Mouse (Mus musculus) liver, embryonic 16.5 days (tissue): Measurements from ENCODE around the gene Prkca. TPM values are rescaled to one million over a fixed set of nuclear protein-coding genes. Genes with fewer than 3 reads are reported as not detected.

Experiments used
- ATAC-seq: fragments of 200-750 bp; cut with Nextera tagmentation; 2 replicates; pipeline ENCODE4 v1.8.0; 2017; ENCODE audit warnings: low read depth, mild to moderate bottlenecking, moderate number of reproducible peaks, moderate library complexity
- H3K27ac ChIP-seq: fragments of 300-500 bp; sonication (generic); 2 replicates; pipeline ENCODE4 v1.5.1; 2014; ENCODE audit warnings: mild to moderate bottlenecking, low read length
- H3K27me3 ChIP-seq: fragments of 300-500 bp; sonication (generic); 2 replicates; pipeline ENCODE4 v1.6.1; 2014; ENCODE audit warnings: low read depth, low read length, mixed read lengths; ENCODE audit not compliant: control insufficient read depth, insufficient read depth
- H3K36me3 ChIP-seq: fragments of 300-500 bp; sonication (generic); 2 replicates; pipeline ENCODE4 v1.6.1; 2014; ENCODE audit warnings: mild to moderate bottlenecking; ENCODE audit not compliant: control insufficient read depth, insufficient read depth
- H3K4me1 ChIP-seq: fragments of 300-500 bp; sonication (generic); 2 replicates; pipeline ENCODE4 v1.6.1; 2014; ENCODE audit warnings: low read depth, low read length, mixed read lengths; ENCODE audit not compliant: control insufficient read depth
- H3K4me2 ChIP-seq: fragments of 300-500 bp; sonication (generic); 2 replicates; pipeline ENCODE4 v1.6.1; 2014; ENCODE audit warnings: low read depth, low read length, mixed read lengths
- H3K4me3 ChIP-seq: fragments of 300-500 bp; sonication (generic); 2 replicates; pipeline ENCODE4 v1.5.1; 2014; ENCODE audit warnings: low read depth, mild to moderate bottlenecking, low read length
- H3K9ac ChIP-seq: fragments of 300-500 bp; sonication (generic); 2 replicates; pipeline ENCODE4 v1.6.1; 2014; ENCODE audit warnings: low read depth, low read length
- H3K9me3 ChIP-seq: fragments of 300-500 bp; sonication (generic); replicated peaks from 2 replicates; pipeline ENCODE4 v1.6.1; 2016; ENCODE audit warnings: low read length; ENCODE audit not compliant: control insufficient read depth
- WGBS: fragments of 180-500 bp; shearing (Covaris S2); extraction: QIAGEN DNeasy Blood & Tissue Kit; methylation state at CpG from one replicate; pipeline ENCODE4 v1.1.7; 2014; ENCODE audit not compliant: insufficient replicate concordance; 5-methylcytosine and 5-hydroxymethylcytosine counted together
- polyA plus RNA-seq: library from polyadenylated mRNA; unstranded; fragments of >200 nt; fragmentation: Nextera tagmentation; extraction: Ambion mirVana; gene quantifications from 2 replicates; pipeline ENCODE4 v1.2.1, GENCODE M21; 2015

Prkca gene
- polyA plus RNA-seq, 1 experiment from 2014 or later, result 3.4 TPM

DNA sequence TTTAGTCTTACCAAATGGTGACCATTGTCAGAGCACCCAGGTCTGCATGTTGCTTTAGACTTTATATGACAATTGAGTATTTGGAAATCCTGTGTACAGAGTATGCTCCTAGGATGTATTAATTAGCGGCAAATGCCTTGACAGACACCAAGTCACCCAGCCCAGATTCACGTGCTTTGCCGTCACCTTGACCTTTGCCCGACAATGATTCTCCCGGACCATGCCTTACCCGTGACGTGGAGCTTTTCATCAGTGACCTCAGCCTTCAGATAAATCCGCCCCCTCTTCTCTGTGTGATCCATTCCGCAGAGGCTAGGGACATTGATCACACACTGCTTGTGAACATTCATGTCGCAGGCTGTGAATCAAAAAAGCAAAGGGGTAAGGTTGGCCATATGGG lies 290.0 kb downstream of the Prkca start:
- H3K27ac ChIP-seq, result no peak overlapping the region
- H3K9me3 ChIP-seq, result no peaks in the 10 kb centered on the region
- no peaks in the 10 kb centered on the region for H3K4me1 ChIP-seq
- no peaks in the 10 kb centered on the region for H3K36me3 ChIP-seq
- 71% methylated on average over 10 of the region's 10 CpGs for WGBS
- no peak for ATAC-seq
- H3K4me2 ChIP-seq, result no peak overlapping the region
- H3K9ac ChIP-seq, result no peak overlapping the region
- no peaks in the 10 kb centered on the region for H3K27me3 ChIP-seq
- no peak overlapping the region for H3K4me3 ChIP-seq

DNA sequence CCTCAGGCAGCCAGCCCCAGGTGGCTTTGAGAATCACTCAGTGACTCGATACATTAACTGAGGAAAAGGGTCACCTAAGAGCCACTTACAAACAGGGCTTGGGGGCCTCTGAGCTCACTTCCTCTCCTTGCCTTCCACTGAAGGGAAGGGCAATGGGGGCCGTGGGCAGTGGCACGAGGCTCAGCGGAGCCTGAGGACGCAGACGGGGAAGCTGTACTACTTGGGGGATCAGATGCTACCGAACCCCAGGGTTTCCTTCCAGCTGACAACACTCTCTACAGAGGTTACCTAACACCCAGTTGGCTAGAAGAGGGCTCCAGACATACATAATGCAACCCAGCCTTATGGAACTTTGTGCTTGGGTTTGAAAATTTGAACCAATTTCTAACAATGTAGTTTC lies 302.1 kb downstream of the Prkca start:
- ATAC-seq, result no peak
- WGBS, result 49% methylated on average over 7 of the region's 7 CpGs
- H3K27me3 ChIP-seq, result no peaks in the 10 kb centered on the region
- H3K4me3 ChIP-seq, result no peak overlapping the region
- no peak overlapping the region for H3K27ac ChIP-seq
- H3K36me3 ChIP-seq, result no peaks in the 10 kb centered on the region
- H3K9ac ChIP-seq, result no peak overlapping the region
- no peaks in the 10 kb centered on the region for H3K4me1 ChIP-seq
- no peak overlapping the region for H3K4me2 ChIP-seq
- H3K9me3 ChIP-seq, result no peaks in the 10 kb centered on the region

DNA sequence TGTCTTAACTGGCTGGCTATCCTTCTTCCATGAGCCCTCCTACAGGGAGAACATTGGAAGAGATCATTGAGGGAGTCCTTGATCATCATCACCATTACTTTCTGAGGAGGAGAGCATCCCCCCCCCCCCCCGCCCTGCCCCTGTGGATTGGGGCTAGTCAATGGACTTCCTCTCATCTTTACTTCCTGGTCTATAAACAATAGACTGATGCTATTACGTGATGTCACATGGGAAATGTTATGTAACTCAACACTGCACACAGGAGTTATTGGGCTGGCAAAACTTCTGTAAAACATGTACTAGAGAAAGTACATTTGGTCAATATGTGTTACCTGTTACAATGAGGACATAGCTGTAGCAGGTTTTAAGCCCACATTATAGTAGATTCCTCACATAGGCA lies 302.9 kb downstream of the Prkca start:
- no peaks in the 10 kb centered on the region for H3K9me3 ChIP-seq

DNA sequence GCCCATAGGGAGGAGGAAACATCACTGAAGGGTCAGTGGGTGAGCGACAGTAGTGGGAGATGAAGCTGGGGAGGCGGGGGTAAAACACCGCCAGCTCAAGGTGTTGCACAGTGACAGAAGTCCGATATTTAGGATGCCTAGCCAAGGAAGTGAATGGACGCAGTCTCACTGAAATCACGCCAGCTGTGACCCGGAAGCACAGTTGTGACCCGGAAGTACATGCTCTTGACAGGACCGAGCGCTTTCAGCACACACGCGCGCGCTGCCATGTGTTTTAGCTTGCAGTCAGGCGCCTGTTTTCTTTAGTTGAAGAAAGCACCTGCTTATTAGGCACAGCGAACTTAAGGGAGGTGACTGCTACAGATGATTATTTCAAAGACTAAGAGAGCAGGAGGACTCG lies 304.0 kb downstream of the Prkca start:
- no peak overlapping the region for H3K4me3 ChIP-seq
- no peaks in the 10 kb centered on the region for H3K36me3 ChIP-seq
- no peak overlapping the region for H3K9ac ChIP-seq
- H3K27me3 ChIP-seq, result no peaks in the 10 kb centered on the region
- 86% methylated on average over 17 of the region's 17 CpGs for WGBS
- ATAC-seq, result no peak
- no peaks in the 10 kb centered on the region for H3K4me1 ChIP-seq
- no peak overlapping the region for H3K27ac ChIP-seq
- no peaks in the 10 kb centered on the region for H3K9me3 ChIP-seq
- H3K4me2 ChIP-seq, result no peak overlapping the region

More for the DNA sequence above, 302.9 kb downstream of the Prkca start:
- H3K9ac ChIP-seq, result no peak overlapping the region
- no peaks in the 10 kb centered on the region for H3K36me3 ChIP-seq
- H3K27ac ChIP-seq, result no peak overlapping the region
- H3K4me3 ChIP-seq, result no peak overlapping the region
- no peaks in the 10 kb centered on the region for H3K27me3 ChIP-seq
- WGBS, result 38% methylated on average over 2 of the region's 2 CpGs
- no peak overlapping the region for H3K4me2 ChIP-seq
- no peak for ATAC-seq
- no peaks in the 10 kb centered on the region for H3K4me1 ChIP-seq

DNA sequence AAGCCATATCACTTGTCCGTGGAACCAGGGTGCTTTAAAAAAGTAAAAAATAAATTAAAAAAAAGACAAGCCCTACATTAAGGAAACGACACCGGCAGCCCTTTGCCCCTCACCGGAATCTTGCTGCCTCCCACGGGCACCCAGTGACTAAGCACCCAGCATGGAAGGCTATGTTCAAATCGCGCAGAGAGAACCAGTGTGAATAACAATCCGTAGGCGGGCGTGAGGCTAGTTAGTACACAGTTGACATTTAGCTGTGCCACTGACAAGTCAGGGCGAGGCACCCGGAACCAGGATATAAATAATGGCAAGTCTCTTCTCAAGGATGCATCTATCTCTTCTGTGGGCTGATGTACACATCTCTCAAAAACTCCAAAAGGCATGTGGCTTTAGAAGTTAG lies 304.7 kb downstream of the Prkca start:
- WGBS, result 77% methylated on average over 12 of the region's 12 CpGs
- no peaks in the 10 kb centered on the region for H3K36me3 ChIP-seq
- no peak overlapping the region for H3K4me2 ChIP-seq
- H3K4me3 ChIP-seq, result no peak overlapping the region
- ATAC-seq, result no peak
- no peak overlapping the region for H3K27ac ChIP-seq
- H3K9ac ChIP-seq, result no peak overlapping the region
- H3K9me3 ChIP-seq, result no peaks in the 10 kb centered on the region
- H3K4me1 ChIP-seq, result no peaks in the 10 kb centered on the region
- H3K27me3 ChIP-seq, result no peaks in the 10 kb centered on the region

DNA sequence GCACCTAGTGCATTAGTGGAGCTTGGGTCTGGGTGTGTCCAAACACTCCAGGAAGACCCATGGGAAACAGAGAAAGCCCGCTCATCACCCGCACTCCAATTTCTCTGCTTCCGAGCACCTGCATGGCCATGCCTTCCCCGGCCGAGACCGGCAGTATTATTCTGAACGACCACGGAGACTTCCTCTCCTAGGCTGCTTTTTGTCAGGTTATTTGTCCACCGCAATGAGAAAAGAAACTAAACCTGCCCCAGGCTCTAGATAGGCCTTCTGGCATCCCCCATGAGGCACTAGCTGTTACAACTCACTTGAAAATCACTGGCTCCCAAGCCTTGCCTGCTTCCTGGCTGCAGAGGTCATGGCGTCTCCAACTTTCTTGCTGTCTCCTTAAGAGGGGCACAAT lies 307.4 kb downstream of the Prkca start:
- Histone ChIP-seq H3K27ac (no peak overlapping the region), H3K36me3 (no peaks in the 10 kb centered on the region), H3K4me3 (no peak overlapping the region), H3K9me3 (no peaks in the 10 kb centered on the region), H3K4me1 (no peaks in the 10 kb centered on the region), H3K4me2 (no peak overlapping the region), H3K27me3 (no peaks in the 10 kb centered on the region), H3K9ac (no peak overlapping the region)
- ATAC-seq, result no peak
- WGBS, result 50% methylated on average over 10 of the region's 10 CpGs

DNA sequence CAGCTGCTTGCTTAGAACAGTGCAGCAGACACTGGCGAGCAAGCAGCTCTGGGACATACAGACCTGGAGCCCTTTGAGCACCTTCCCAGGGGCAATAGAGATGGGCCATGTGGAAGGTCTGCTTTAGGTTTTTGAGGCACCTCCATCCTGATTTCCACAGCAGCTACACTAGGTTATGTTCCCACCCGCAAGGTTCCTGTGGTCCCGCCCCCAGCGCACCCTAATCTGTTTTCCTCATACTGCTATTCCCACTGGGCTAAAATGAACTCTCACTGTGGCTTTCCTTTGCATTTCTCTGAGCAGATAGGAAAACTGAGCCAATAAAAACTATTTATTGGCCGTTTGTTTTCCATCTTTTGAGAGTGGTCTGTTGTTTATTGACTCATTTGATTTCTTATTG lies 308.0 kb downstream of the Prkca start:
- H3K27me3 ChIP-seq, result no peaks in the 10 kb centered on the region
- no peak overlapping the region for H3K4me2 ChIP-seq
- H3K9me3 ChIP-seq, result no peaks in the 10 kb centered on the region
- no peak overlapping the region for H3K9ac ChIP-seq
- H3K4me1 ChIP-seq, result no peaks in the 10 kb centered on the region
- H3K27ac ChIP-seq, result no peak overlapping the region
- no peak overlapping the region for H3K4me3 ChIP-seq
- no peak for ATAC-seq
- 66% methylated on average over 5 of the region's 5 CpGs for WGBS
- no peaks in the 10 kb centered on the region for H3K36me3 ChIP-seq

DNA sequence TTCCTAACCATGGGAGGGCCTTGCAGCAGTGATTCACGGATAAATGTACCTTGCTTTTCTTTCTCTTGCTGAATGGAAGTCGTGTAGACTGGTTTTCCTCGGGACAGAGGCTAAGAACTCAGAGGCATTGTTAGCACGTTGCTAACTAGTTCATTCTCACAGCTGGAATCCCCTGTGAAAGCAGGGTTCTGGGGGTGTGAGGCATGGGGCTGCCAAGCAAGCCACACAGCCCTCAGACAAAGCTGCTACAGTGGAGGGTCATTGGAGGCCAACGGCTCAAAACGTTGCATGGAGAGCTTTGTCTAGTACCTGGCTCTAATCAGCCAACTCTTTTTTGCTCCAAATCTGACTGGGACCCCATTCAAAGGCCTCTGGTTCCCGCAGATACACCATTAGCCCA lies 309.4 kb downstream of the Prkca start:
- H3K4me2 ChIP-seq, result no peak overlapping the region
- H3K9me3 ChIP-seq, result no peaks in the 10 kb centered on the region
- WGBS, result 49% methylated on average over 7 of the region's 7 CpGs
- H3K36me3 ChIP-seq, result no peaks in the 10 kb centered on the region
- H3K9ac ChIP-seq, result no peak overlapping the region
- H3K4me3 ChIP-seq, result no peak overlapping the region
- H3K27ac ChIP-seq, result no peak overlapping the region
- H3K27me3 ChIP-seq, result no peaks in the 10 kb centered on the region
- no peaks in the 10 kb centered on the region for H3K4me1 ChIP-seq
- no peak for ATAC-seq

DNA sequence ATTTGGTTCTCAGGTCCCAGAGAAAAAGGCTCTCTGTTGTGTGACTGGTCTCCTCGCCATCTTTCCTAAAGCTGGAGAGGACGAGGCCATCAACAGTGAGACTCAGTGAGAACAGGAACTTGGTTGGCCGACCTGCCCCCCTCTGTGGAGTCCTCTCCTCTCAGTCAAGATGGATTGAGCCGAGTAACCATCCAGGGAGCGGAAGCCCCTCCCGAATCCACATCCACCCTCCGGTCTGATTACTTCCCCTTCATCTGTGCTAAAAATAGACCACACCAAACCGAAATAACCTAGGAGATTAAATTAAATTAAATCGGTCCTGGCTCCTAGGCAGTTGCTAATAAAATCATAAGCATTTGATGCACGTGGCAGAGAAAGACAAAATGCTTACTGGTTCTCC lies 311.2 kb downstream of the Prkca start:
- ATAC-seq, result no peak
- no peak overlapping the region for H3K9ac ChIP-seq
- no peak overlapping the region for H3K4me3 ChIP-seq
- whole genome bisulfite sequencing, result 19% methylated on average over 10 of the region's 10 CpGs
- no peak overlapping the region for H3K27ac ChIP-seq
- H3K9me3 ChIP-seq, result no peaks in the 10 kb centered on the region
- H3K4me1 ChIP-seq, result no peaks in the 10 kb centered on the region
- no peaks in the 10 kb centered on the region for H3K27me3 ChIP-seq
- no peak overlapping the region for H3K4me2 ChIP-seq
- H3K36me3 ChIP-seq, result no peaks in the 10 kb centered on the region
